Mouse (Mus musculus): ENCODE data around the gene BC049352. TPM values are rescaled to one million over a fixed set of nuclear protein-coding genes. Genes with fewer than 3 reads are reported as not detected.
A peak's percentile ranks its signal among the peaks of the same experiment; 100 is the strongest.

BC049352 gene
- total and polyA plus RNA-seq, 3 experiments = not detected

- TF ChIP-seq RAD21 (IDR thresholded peaks at IDR 0.05; ENCODE audit: low read depth, low read length) = no peak
- no peak for TF ChIP-seq POLR2AphosphoS5 (IDR thresholded peaks at IDR 0.05; ENCODE audit: borderline replicate concordance, low read depth, low read length)
- peak; percentile 99 for TF ChIP-seq TAL1 (IDR thresholded peaks at IDR 0.05; ENCODE audit: low read length)
- peak; percentile 84 for TF ChIP-seq BHLHE40 (IDR thresholded peaks at IDR 0.05; ENCODE audit: borderline replicate concordance, low read depth, low read length)
- no peak for TF ChIP-seq CHD1 (IDR thresholded peaks at IDR 0.05; ENCODE audit: low read depth, low read length)
- no peak for TF ChIP-seq NRF1 (IDR thresholded peaks at IDR 0.05; ENCODE audit: insufficient read depth, low read depth, low read length, poor library complexity, severe bottlenecking)
- peak; percentile 67 for TF ChIP-seq MYB (IDR thresholded peaks at IDR 0.05; ENCODE audit: low read depth, low read length)
- TF ChIP-seq CTCF (IDR thresholded peaks at IDR 0.05 in 2 of 3, conservative IDR thresholded peaks at IDR 0.05 in 1 of 3; ENCODE audit: control insufficient read depth in 1 of 3, insufficient read depth in 1 of 3, low read depth in 2 of 3, low read length in 3 of 3, poor library complexity in 1 of 3, severe bottlenecking in 1 of 3) = no peak
- no peak; the same call in 1 of the 2 replicates for TF ChIP-seq TBP (IDR thresholded peaks at IDR 0.05; ENCODE audit: low read depth, low read length)
- TF ChIP-seq MAZ (IDR thresholded peaks at IDR 0.05; ENCODE audit: low read depth, low read length) = peak; percentile 82
- TF ChIP-seq POLR2AphosphoS2 (IDR thresholded peaks at IDR 0.05; ENCODE audit: low read length) = no peak
- TF ChIP-seq EP300 (IDR thresholded peaks at IDR 0.05; ENCODE audit: low read depth in 1 of 2, low read length in 2 of 2) = peak; percentile 99
- peak; percentile 98 for TF ChIP-seq MAFK (IDR thresholded peaks at IDR 0.05; ENCODE audit: borderline replicate concordance, low read depth, low read length)
- peak; percentile 96 for TF ChIP-seq ETS1 (IDR thresholded peaks at IDR 0.05; ENCODE audit: low read depth, low read length)
- no peak; the same call in 1 of the 2 replicates for TF ChIP-seq ZMIZ1 (IDR thresholded peaks at IDR 0.05; ENCODE audit: low read depth, low read length)
- TF ChIP-seq MEF2A (IDR thresholded peaks at IDR 0.05; ENCODE audit: extremely low read depth, insufficient replicate concordance, low read depth, low read length, poor library complexity, severe bottlenecking) = no peak
- peak; percentile 53; the same call in 1 of the 2 replicates for TF ChIP-seq HCFC1 (IDR thresholded peaks at IDR 0.05; ENCODE audit: low read depth, low read length)
- TF ChIP-seq ELF1 (IDR thresholded peaks at IDR 0.05; ENCODE audit: low read depth, low read length) = peak; percentile 54; the same call in 1 of the 2 replicates
- TF ChIP-seq SMC3 (IDR thresholded peaks at IDR 0.05; ENCODE audit: low read depth, low read length) = no peak
- 0 out of 2 replicates have a peak, but pooled peaks have one; percentile 68 for TF ChIP-seq UBTF (IDR thresholded peaks at IDR 0.05; ENCODE audit: borderline replicate concordance, insufficient read depth, low read depth, low read length)
- TF ChIP-seq USF2 (IDR thresholded peaks at IDR 0.05; ENCODE audit: borderline replicate concordance in 1 of 2, insufficient read depth in 1 of 2, low read depth in 1 of 2, low read length in 2 of 2) = no peak
- TF ChIP-seq CHD2 (IDR thresholded peaks at IDR 0.05; ENCODE audit: low read length) = peak; percentile 52
These were observed 92.4 kb downstream of the BC049352 start (continued) for GRCm38 (mm10) chr9:45274218-45274617.

DNA sequence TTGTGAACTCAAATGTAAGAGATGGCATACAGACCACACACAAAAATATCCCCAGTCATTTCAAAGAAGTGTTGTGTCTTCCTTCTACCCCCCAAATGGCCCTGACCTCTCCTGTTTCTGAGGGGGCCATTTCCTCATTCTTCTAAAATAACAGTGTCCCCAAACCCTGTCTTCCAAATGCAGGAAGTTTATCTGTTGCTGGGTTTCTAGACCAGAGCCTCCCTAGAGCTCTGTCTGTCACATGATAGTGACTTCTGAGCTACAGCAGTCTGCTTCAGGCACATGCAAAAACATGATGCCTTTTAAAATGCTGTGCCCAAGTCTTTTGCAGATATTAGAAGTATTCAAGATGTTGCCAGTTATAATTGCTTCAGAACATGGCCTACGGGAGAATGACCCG, 92.8 kb downstream of the BC049352 start:
- peaks cover 11 to 20% of the 10 kb centered on the region in 2 experiments; a peak in 3 of 4 replicates for H3K4me1 ChIP-seq (ENCODE audit: control insufficient read depth in 1 of 2, insufficient read depth in 2 of 2, low read length in 2 of 2)
- H3K9ac ChIP-seq (ENCODE audit: control insufficient read depth, low read depth, low read length, poor library complexity, severe bottlenecking) = no peak overlapping the region
- peak overlapping the region; percentile 43; the same call in 1 of the 2 replicates for H3K27ac ChIP-seq (ENCODE audit: control insufficient read depth, low read depth, low read length)

More for the DNA sequence above, 92.8 kb downstream of the BC049352 start:
- no peak overlapping the region for H3K4me3 ChIP-seq (ENCODE audit: control insufficient read depth in 1 of 2, insufficient read depth in 1 of 2, low read depth in 2 of 2, low read length in 2 of 2)
- TF ChIP-seq GABPA (IDR thresholded peaks at IDR 0.05; ENCODE audit: low read depth, low read length) (0 out of 2 replicates have a peak, but pooled peaks have one; percentile 37), ZKSCAN1 (IDR thresholded peaks at IDR 0.05; ENCODE audit: low read depth, low read length) (no peak), ELF1 (IDR thresholded peaks at IDR 0.05; ENCODE audit: low read depth, low read length) (no peak), USF1 (IDR thresholded peaks at IDR 0.05; ENCODE audit: low read depth, low read length) (peak; percentile 71; the same call in 1 of the 2 replicates), BHLHE40 (IDR thresholded peaks at IDR 0.05; ENCODE audit: borderline replicate concordance, low read depth, low read length) (peak; percentile 34; the same call in 1 of the 2 replicates)
- DNase-seq (ENCODE audit: low read depth, low spot score) = peak; percentile 84
- H3K79me2 ChIP-seq (ENCODE audit: control insufficient read depth, insufficient read depth, low read length, poor library complexity) = no peaks in the 10 kb centered on the region
- no peaks in the 10 kb centered on the region for H3K9me3 ChIP-seq (replicated peaks; ENCODE audit: insufficient read depth, low read length)
- H3K27me3 ChIP-seq (ENCODE audit: control insufficient read depth in 1 of 2, insufficient read depth in 2 of 2, low read length in 2 of 2) = peaks cover 2% of the 10 kb centered on the region in 2 experiments; a peak in 3 of 4 replicates
- peaks cover 0 to 15% of the 10 kb centered on the region in 2 experiments; a peak in 2 of 4 replicates for H3K36me3 ChIP-seq (ENCODE audit: control insufficient read depth in 1 of 2, insufficient read depth in 2 of 2, low read length in 2 of 2)
